Mouse (Mus musculus) myocyte (in vitro differentiated cells): ENCODE results near the gene Spred2. TPM values are rescaled to one million over a fixed set of nuclear protein-coding genes. Genes with fewer than 3 reads are reported as not detected.
A peak's percentile ranks its signal among the peaks of the same experiment; 100 is the strongest.

Source experiments
- H3K27me3 ChIP-seq: one replicate; pipeline ENCODE4 v1.6.1; 2011; ENCODE audit not compliant: control insufficient read depth, insufficient read depth, insufficient read length
- H3K36me3 ChIP-seq: one replicate; pipeline ENCODE4 v1.6.1; 2011; ENCODE audit not compliant: control insufficient read depth, insufficient read depth
- H3K4me2 ChIP-seq: one replicate; pipeline ENCODE4 v1.6.1; 2011; ENCODE audit warnings: low read depth, control low read depth
- H3K4me3 ChIP-seq: one replicate; pipeline ENCODE4 v1.5.1; 2011; ENCODE audit warnings: mild to moderate bottlenecking, control low read depth, moderate library complexity
- H3K79me2 ChIP-seq: one replicate; pipeline ENCODE4 v1.6.1; 2011; ENCODE audit not compliant: control insufficient read depth, insufficient read depth
- H3ac ChIP-seq: one replicate; pipeline ENCODE4 v1.6.1; 2011; ENCODE audit not compliant: control insufficient read depth, insufficient read length
- CEBPB ChIP-seq: IDR thresholded peaks from 2 replicates; pipeline ENCODE4 v1.6.1; 2011; ENCODE audit warnings: mild to moderate bottlenecking, moderate library complexity; ENCODE audit not compliant: poor library complexity, insufficient read depth, severe bottlenecking
- E2F4 ChIP-seq: IDR thresholded peaks from one replicate; pipeline ENCODE4 v1.6.1; 2011; ENCODE audit warnings: mild to moderate bottlenecking, control low read depth, moderate library complexity; ENCODE audit not compliant: insufficient read depth
- MAX ChIP-seq: IDR thresholded peaks from one replicate; pipeline ENCODE4 v1.6.1; 2011; ENCODE audit warnings: low read depth, mild to moderate bottlenecking, control low read depth
- MYOD1 ChIP-seq, 3 experiments: IDR thresholded peaks; one replicate each; pipeline ENCODE4 v1.6.1; 2011; ENCODE audit warnings: control low read depth in 2 of 3, low read depth in 2 of 3, mild to moderate bottlenecking in 2 of 3, moderate library complexity in 1 of 3; ENCODE audit not compliant: insufficient read length in 2 of 3, control insufficient read depth in 1 of 3
- MYOG ChIP-seq, 3 experiments: IDR thresholded peaks; one replicate each; pipeline ENCODE4 v1.6.1; 2011; ENCODE audit warnings: control low read depth in 2 of 3, low read depth in 2 of 3, mild to moderate bottlenecking in 2 of 3; ENCODE audit not compliant: insufficient read length in 2 of 3, control insufficient read depth in 1 of 3, insufficient read depth in 1 of 3
- POLR2A ChIP-seq: IDR thresholded peaks from one replicate; pipeline ENCODE4 v1.6.1; 2011; ENCODE audit warnings: low read depth, mild to moderate bottlenecking, control low read depth, moderate library complexity; ENCODE audit not compliant: insufficient read length
- POLR2AphosphoS2 ChIP-seq: IDR thresholded peaks from one replicate; pipeline ENCODE4 v1.6.1; 2011; ENCODE audit warnings: low read depth, control low read depth; ENCODE audit not compliant: insufficient read length
- REST ChIP-seq: IDR thresholded peaks from one replicate; pipeline ENCODE4 v1.6.1; 2011; ENCODE audit warnings: mild to moderate bottlenecking, control low read depth, moderate library complexity; ENCODE audit not compliant: insufficient read depth, insufficient read length
- SRF ChIP-seq: IDR thresholded peaks from one replicate; pipeline ENCODE4 v1.6.1; 2011; ENCODE audit warnings: low read depth; ENCODE audit not compliant: control insufficient read depth, insufficient read length
- TCF12 ChIP-seq: IDR thresholded peaks from one replicate; pipeline ENCODE4 v1.6.1; 2011; ENCODE audit warnings: mild to moderate bottlenecking, control low read depth; ENCODE audit not compliant: poor library complexity, insufficient read depth, severe bottlenecking
- TCF3 ChIP-seq: IDR thresholded peaks from one replicate; pipeline ENCODE4 v1.6.1; 2011; ENCODE audit warnings: low read depth, control low read depth; ENCODE audit not compliant: insufficient read length
- USF1 ChIP-seq: IDR thresholded peaks from one replicate; pipeline ENCODE4 v1.6.1; 2011; ENCODE audit warnings: low read depth, mild to moderate bottlenecking, control low read depth, moderate library complexity
- polyA plus RNA-seq: library from polyadenylated mRNA; unstranded; fragments of >200 nt; fragmentation: generic; extraction: Trizol; gene quantifications from one replicate; pipeline ENCODE4 v1.2.1, GENCODE M21; 2012; ENCODE audit warnings: missing spikeins

The Spred2 gene
- polyA plus RNA-seq, 1 experiment = 15.7 TPM

- no peak overlapping the region for H3K4me3 ChIP-seq
- H3K4me2 ChIP-seq = no peak overlapping the region
- no peaks in the 10 kb centered on the region for H3K36me3 ChIP-seq
Observed at GRCm38 (mm10) chr11:19912661-19913060, 11.5 kb upstream of the Spred2 start.

GRCm38 (mm10) chr11:19913761-19914160, 10.4 kb upstream of the Spred2 start:
- no peaks in the 10 kb centered on the region for H3K27me3 ChIP-seq
- H3K4me2 ChIP-seq = no peak overlapping the region
- H3K4me3 ChIP-seq = no peak overlapping the region
- TF ChIP-seq MYOG (IDR thresholded peaks at IDR 0.05; ENCODE audit: control insufficient read depth in 1 of 3, insufficient read depth in 1 of 3, insufficient read length in 2 of 3, low read depth in 2 of 3) = no peak
- TF ChIP-seq MYOD1 (IDR thresholded peaks at IDR 0.05; ENCODE audit: control insufficient read depth in 1 of 3, insufficient read length in 2 of 3, low read depth in 2 of 3) = no peak
- no peaks in the 10 kb centered on the region for H3K36me3 ChIP-seq
- H3K79me2 ChIP-seq = no peaks in the 10 kb centered on the region
- H3ac ChIP-seq = no peak overlapping the region

More at GRCm38 (mm10) chr11:19912661-19913060, 11.5 kb upstream of the Spred2 start:
- no peak overlapping the region for H3ac ChIP-seq
- no peaks in the 10 kb centered on the region for H3K27me3 ChIP-seq
- no peak for TF ChIP-seq REST
- H3K79me2 ChIP-seq = no peaks in the 10 kb centered on the region

- H3K79me2 ChIP-seq = no peaks in the 10 kb centered on the region
- TF ChIP-seq CEBPB = no peak
- TF ChIP-seq POLR2AphosphoS2 = no peak
- TF ChIP-seq REST = no peak
- no peak for TF ChIP-seq TCF12
- TF ChIP-seq MAX = no peak
- TF ChIP-seq USF1 = no peak
- TF ChIP-seq MYOG (IDR thresholded peaks at IDR 0.05; ENCODE audit: control insufficient read depth in 1 of 3, insufficient read depth in 1 of 3, insufficient read length in 2 of 3, low read depth in 2 of 3) = no peak
- TF ChIP-seq SRF = no peak
- TF ChIP-seq TCF3 = no peak
- TF ChIP-seq E2F4 = no peak
- no peak for TF ChIP-seq MYOD1 (IDR thresholded peaks at IDR 0.05; ENCODE audit: control insufficient read depth in 1 of 3, insufficient read length in 2 of 3, low read depth in 2 of 3)
- TF ChIP-seq POLR2A = no peak
- no peaks in the 10 kb centered on the region for H3K27me3 ChIP-seq
- no peaks in the 10 kb centered on the region for H3K36me3 ChIP-seq
- H3K4me2 ChIP-seq = no peak overlapping the region
- no peak overlapping the region for H3K4me3 ChIP-seq
- H3ac ChIP-seq = no peak overlapping the region
Observed at GRCm38 (mm10) chr11:19917381-19918245, 6.6 kb upstream of the Spred2 start.

GRCm38 (mm10) chr11:19918246-19918540, 6.0 kb upstream of the Spred2 start:
- H3ac ChIP-seq = no peak overlapping the region
- TF ChIP-seq REST (no peak), POLR2AphosphoS2 (no peak), MAX (no peak)
- no peaks in the 10 kb centered on the region for H3K36me3 ChIP-seq
- H3K4me2 ChIP-seq = no peak overlapping the region
- H3K4me3 ChIP-seq = no peak overlapping the region
- no peaks in the 10 kb centered on the region for H3K27me3 ChIP-seq
- H3K79me2 ChIP-seq = no peaks in the 10 kb centered on the region

GRCm38 (mm10) chr11:19919460-19919784, 4.8 kb upstream of the Spred2 start:
- Histone ChIP-seq H3K4me2 (peak overlapping the region; percentile 99), H3K4me3 (peak overlapping the region; percentile 54), H3K27me3 (no peaks in the 10 kb centered on the region), H3K36me3 (no peaks in the 10 kb centered on the region), H3ac (peak overlapping the region; percentile 9), H3K79me2 (no peaks in the 10 kb centered on the region)
- no peak for TF ChIP-seq REST

- Histone ChIP-seq H3ac (peak overlapping the region; percentile 9), H3K4me2 (peak overlapping the region; percentile 99), H3K79me2 (no peaks in the 10 kb centered on the region), H3K4me3 (peak overlapping the region; percentile 54), H3K27me3 (no peaks in the 10 kb centered on the region), H3K36me3 (no peaks in the 10 kb centered on the region)
- TF ChIP-seq SRF (no peak), TCF3 (no peak), MYOD1 (IDR thresholded peaks at IDR 0.05; ENCODE audit: control insufficient read depth in 1 of 3, insufficient read length in 2 of 3, low read depth in 2 of 3) (peak in 1 of 3 experiments; percentile 37), POLR2AphosphoS2 (peak; percentile 33), MAX (no peak), POLR2A (peak; percentile 66), USF1 (no peak), REST (no peak), MYOG (IDR thresholded peaks at IDR 0.05; ENCODE audit: control insufficient read depth in 1 of 3, insufficient read depth in 1 of 3, insufficient read length in 2 of 3, low read depth in 2 of 3) (peak in 1 of 3 experiments; percentile 53), TCF12 (no peak), CEBPB (peak; percentile 92), E2F4 (no peak)
Observed at GRCm38 (mm10) chr11:19919785-19920671, 4.1 kb upstream of the Spred2 start.
